Mouse (Mus musculus): ENCODE results near the gene Tjp3. TPM values are rescaled to one million over a fixed set of nuclear protein-coding genes. Genes with fewer than 3 reads are reported as not detected.

Tjp3 gene
- polyA plus RNA-seq, 1 experiment from 2014 or later, result 7.3 TPM

DNA sequence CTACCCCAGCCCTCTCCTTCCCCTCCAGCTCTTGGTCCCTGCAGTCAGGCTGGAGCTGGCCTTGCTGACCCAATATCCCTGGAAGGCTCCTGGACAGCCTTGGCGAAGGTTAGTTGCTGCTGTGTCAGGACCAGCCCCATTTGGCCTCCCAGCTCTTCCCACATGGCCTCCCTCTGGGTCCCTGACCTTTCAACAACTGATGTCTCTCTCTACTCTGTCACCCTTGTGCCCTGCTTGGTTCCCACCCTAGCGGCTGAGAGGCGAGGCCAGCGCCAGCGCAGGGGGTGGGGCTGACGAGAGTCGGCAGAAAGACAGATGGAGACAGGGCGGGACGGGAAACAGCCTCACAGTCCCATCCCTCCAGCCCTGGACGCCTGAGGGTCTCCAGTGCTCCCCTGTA lies 37.0 kb upstream of the Tjp3 start, which contains the start of gene Tbxa2r:
Tbxa2r (plus strand) TSS at position 346 of the 400 bp plus-strand sequence.
- Histone ChIP-seq H3K9ac (replicated peaks; ENCODE audit: low read depth, low read length) (no peak within 1 kb of the TSS), H3K27ac (ENCODE audit: low read length) (no peak within 1 kb of the TSS), H3K36me3 (ENCODE audit: control insufficient read depth, insufficient read depth) (peaks cover 32% of the 10 kb centered on the region), H3K4me3 (replicated peaks; ENCODE audit: low read length) (no peak within 1 kb of the TSS), H3K9me3 (ENCODE audit: control insufficient read depth, low read length) (no peaks in the 10 kb centered on the region), H3K4me2 (ENCODE audit: low read length) (no peak within 1 kb of the TSS), H3K4me1 (replicated peaks; ENCODE audit: control insufficient read depth, insufficient read depth, low read length) (no peaks in the 10 kb centered on the region), H3K27me3 (replicated peaks; ENCODE audit: control insufficient read depth, insufficient read depth, low read length) (peaks cover 10% of the 10 kb centered on the region)
- WGBS, result 19% methylated on average over 10 of the region's 10 CpGs
- ATAC-seq, result no peak

DNA sequence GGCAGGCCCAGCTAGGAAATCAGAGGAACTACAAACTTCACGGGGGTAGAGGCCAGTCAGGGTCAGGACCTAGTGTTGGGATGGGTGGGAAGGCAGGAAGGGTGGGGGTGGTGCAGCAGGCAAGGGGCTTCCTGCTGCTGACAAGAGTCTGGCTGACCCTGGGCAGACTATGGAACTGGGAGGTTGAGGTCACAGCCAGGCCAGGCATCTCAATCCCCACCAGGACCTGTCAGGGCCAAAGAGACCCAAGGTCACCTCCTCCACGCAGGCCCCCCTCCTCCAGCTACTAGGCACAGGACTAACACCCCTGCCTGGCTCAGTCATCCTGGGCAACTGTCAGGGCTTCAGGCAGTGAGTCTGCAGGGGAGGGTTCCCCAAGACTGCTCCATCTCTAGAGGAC lies 36.6 kb upstream of the Tjp3 start:
- no peaks in the 10 kb centered on the region for H3K9me3 ChIP-seq (ENCODE audit: control insufficient read depth, low read length)
- H3K4me1 ChIP-seq (replicated peaks; ENCODE audit: control insufficient read depth, insufficient read depth, low read length), result no peaks in the 10 kb centered on the region
- no peak overlapping the region for H3K4me2 ChIP-seq (ENCODE audit: low read length)
- H3K9ac ChIP-seq (replicated peaks; ENCODE audit: low read depth, low read length), result no peak overlapping the region
- H3K27ac ChIP-seq (ENCODE audit: low read length), result no peak overlapping the region
- no peak for ATAC-seq
- WGBS, result 73% methylated on average over 2 of the region's 2 CpGs
- H3K4me3 ChIP-seq (replicated peaks; ENCODE audit: low read length), result no peak overlapping the region
- peaks cover 35% of the 10 kb centered on the region for H3K36me3 ChIP-seq (ENCODE audit: control insufficient read depth, insufficient read depth)
- peaks cover 8% of the 10 kb centered on the region for H3K27me3 ChIP-seq (replicated peaks; ENCODE audit: control insufficient read depth, insufficient read depth, low read length)

DNA sequence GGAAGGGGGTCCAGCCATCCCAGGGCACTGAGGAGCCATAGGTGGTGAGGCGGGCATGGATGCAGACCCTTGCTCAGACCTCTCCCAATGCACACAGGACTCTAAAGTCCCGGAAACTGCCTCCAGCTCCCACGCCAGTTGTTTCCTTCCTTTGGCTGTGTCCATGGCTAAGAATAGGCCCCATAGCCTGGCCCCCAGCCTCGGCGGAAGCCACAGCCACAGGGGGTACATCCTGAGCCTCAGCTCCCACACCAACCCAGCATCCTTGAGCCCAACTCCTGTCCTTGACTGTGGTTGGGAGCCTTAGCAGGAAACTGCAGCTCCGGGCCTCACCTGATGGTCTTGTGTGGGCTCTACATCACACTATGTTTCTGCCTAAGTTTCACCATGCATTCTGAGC lies 35.5 kb upstream of the Tjp3 start:
- no peak overlapping the region for H3K9ac ChIP-seq (replicated peaks; ENCODE audit: low read depth, low read length)
- no peaks in the 10 kb centered on the region for H3K9me3 ChIP-seq (ENCODE audit: control insufficient read depth, low read length)
- H3K27ac ChIP-seq (ENCODE audit: low read length), result 0 out of 2 replicates have a peak overlapping the region, but pooled peaks have one; percentile 14
- H3K27me3 ChIP-seq (replicated peaks; ENCODE audit: control insufficient read depth, insufficient read depth, low read length), result no peaks in the 10 kb centered on the region
- H3K4me3 ChIP-seq (replicated peaks; ENCODE audit: low read length), result no peak overlapping the region
- whole genome bisulfite sequencing, result 81% methylated on average over 6 of the region's 6 CpGs
- H3K4me2 ChIP-seq (ENCODE audit: low read length), result no peak overlapping the region
- H3K4me1 ChIP-seq (replicated peaks; ENCODE audit: control insufficient read depth, insufficient read depth, low read length), result peaks cover 7% of the 10 kb centered on the region
- H3K36me3 ChIP-seq (ENCODE audit: control insufficient read depth, insufficient read depth), result peaks cover 41% of the 10 kb centered on the region
- no peak for ATAC-seq

DNA sequence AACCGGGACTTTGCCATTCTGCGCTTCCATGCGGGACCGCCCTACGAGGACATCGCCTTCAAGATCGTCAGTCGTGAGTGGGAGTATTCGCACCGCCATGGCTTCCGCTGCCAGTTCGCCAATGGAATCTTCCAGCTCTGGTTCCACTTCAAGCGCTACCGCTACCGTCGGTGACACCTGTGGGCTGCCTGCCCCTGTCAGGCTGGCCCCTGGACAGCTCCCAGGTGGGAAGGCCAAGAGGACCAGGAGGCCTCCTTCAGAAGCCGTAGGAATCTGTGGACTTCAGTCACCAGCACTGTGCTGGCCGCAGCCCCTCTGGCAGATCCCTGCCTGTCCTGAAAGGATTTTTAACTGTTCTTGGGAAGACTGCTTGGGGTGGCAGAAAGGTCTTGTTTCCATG lies 34.4 kb upstream of the Tjp3 start:
- H3K27me3 ChIP-seq (replicated peaks; ENCODE audit: control insufficient read depth, insufficient read depth, low read length), result no peaks in the 10 kb centered on the region
- ATAC-seq, result no peak
- no peak overlapping the region for H3K9ac ChIP-seq (replicated peaks; ENCODE audit: low read depth, low read length)
- H3K4me2 ChIP-seq (ENCODE audit: low read length), result no peak overlapping the region
- peaks cover 41% of the 10 kb centered on the region for H3K36me3 ChIP-seq (ENCODE audit: control insufficient read depth, insufficient read depth)
- no peak overlapping the region for H3K27ac ChIP-seq (ENCODE audit: low read length)
- H3K4me1 ChIP-seq (replicated peaks; ENCODE audit: control insufficient read depth, insufficient read depth, low read length), result peaks cover 11% of the 10 kb centered on the region
- no peak overlapping the region for H3K4me3 ChIP-seq (replicated peaks; ENCODE audit: low read length)
- 93% methylated on average over 18 of the region's 18 CpGs for WGBS
- no peaks in the 10 kb centered on the region for H3K9me3 ChIP-seq (ENCODE audit: control insufficient read depth, low read length)

DNA sequence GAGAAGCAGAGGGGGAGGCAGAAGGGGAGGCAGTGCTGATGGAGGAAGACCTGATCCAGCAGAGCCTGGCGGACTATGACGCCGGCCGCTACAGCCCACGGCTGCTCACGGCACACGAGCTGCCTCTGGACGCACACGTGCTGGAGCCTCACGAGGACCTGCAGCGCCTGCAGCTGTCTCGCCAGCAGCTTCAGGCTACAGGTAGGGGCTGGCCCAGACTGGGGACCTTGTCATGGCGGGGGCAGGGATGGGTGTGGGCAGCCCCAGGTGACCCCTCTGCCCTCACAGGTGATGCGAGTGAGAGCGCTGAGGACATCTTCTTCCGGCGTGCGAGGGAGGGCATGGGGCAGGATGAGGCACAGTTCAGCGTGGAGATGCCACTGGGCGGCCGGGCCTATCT lies 33.8 kb upstream of the Tjp3 start:
- ATAC-seq, result no peak
- WGBS, result 96% methylated on average over 21 of the region's 21 CpGs
- Histone ChIP-seq H3K27ac (ENCODE audit: low read length) (no peak overlapping the region), H3K36me3 (ENCODE audit: control insufficient read depth, insufficient read depth) (peaks cover 41% of the 10 kb centered on the region), H3K4me2 (ENCODE audit: low read length) (no peak overlapping the region), H3K9ac (replicated peaks; ENCODE audit: low read depth, low read length) (no peak overlapping the region), H3K4me3 (replicated peaks; ENCODE audit: low read length) (no peak overlapping the region), H3K4me1 (replicated peaks; ENCODE audit: control insufficient read depth, insufficient read depth, low read length) (peaks cover 11% of the 10 kb centered on the region), H3K27me3 (replicated peaks; ENCODE audit: control insufficient read depth, insufficient read depth, low read length) (no peaks in the 10 kb centered on the region), H3K9me3 (ENCODE audit: control insufficient read depth, low read length) (no peaks in the 10 kb centered on the region)

DNA sequence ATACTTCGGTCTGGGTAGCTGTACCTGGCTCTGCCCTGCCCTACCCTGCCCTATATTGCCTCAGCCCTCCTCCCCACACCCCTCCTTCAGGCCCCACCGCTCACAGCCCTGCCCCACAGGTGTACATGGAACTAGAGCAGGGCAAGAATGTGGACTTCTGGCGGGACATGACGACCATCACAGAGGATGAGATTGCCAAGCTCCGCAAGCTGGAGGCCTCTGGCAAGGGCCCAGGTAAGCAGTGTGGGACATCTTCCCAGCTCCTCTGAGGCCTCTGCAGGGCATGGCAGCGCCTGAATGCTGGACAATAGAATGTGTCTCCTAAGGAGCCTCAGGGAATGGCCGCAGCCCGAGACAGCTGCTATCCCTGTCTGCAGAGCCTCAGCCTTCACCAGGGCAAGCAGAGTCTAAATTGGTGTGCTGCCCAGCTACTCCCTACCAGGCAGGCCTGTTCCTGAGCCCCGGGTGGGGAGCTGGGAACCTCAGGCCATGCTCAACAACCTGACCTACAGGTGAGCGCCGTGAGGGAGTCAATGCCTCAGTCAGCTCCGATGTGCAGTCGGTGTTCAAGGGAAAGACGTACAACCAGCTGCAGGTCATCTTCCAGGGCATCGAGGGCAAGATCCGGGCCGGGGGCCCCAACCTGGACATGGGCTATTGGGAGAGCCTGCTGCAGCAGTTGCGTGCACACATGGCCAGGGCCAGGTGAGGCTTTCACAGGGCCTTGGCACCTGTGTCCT lies 32.6 kb upstream of the Tjp3 start:
- H3K9me3 ChIP-seq (ENCODE audit: control insufficient read depth, low read length), result no peaks in the 10 kb centered on the region
- peaks cover 22% of the 10 kb centered on the region for H3K4me1 ChIP-seq (replicated peaks; ENCODE audit: control insufficient read depth, insufficient read depth, low read length)
- ATAC-seq, result no peak
- H3K27me3 ChIP-seq (replicated peaks; ENCODE audit: control insufficient read depth, insufficient read depth, low read length), result no peaks in the 10 kb centered on the region
- H3K27ac ChIP-seq (ENCODE audit: low read length), result no peak overlapping the region
- no peak overlapping the region for H3K4me2 ChIP-seq (ENCODE audit: low read length)
- no peak overlapping the region for H3K9ac ChIP-seq (replicated peaks; ENCODE audit: low read depth, low read length)
- H3K36me3 ChIP-seq (ENCODE audit: control insufficient read depth, insufficient read depth), result peaks cover 41% of the 10 kb centered on the region
- 93% methylated on average over 18 of the region's 18 CpGs for WGBS
- H3K4me3 ChIP-seq (replicated peaks; ENCODE audit: low read length), result no peak overlapping the region

DNA sequence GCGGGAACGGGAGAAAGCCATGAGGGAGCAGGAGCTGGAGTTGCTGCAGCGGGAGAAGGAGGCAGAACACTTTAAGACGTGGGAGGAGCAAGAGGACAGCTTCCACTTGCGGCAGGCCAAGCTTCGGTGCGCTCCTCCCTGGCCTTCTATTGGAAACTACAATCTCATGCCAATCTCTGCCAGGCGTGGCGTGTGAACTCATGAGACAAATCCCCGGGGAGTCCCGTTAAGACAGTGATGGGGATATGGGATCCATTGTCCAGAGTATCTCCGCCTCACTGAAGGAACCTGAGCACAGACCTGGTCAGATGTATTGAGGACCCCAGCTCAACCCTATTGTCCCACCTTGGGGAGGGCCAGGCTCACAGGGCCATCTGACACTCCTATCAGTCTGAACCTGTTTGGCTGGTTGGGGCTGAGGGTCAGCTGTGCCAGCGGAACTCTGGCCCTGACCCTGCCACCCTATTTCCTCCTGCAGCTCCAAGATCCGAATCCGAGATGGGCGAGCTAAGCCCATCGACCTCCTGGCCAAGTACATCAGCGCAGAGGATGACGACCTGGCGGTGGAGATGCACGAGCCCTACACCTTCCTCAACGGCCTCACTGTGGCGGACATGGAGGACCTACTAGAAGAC lies 31.9 kb upstream of the Tjp3 start:
- H3K27ac ChIP-seq (ENCODE audit: low read length), result no peak overlapping the region
- 93% methylated on average over 23 of the region's 23 CpGs for WGBS
- peaks cover 41% of the 10 kb centered on the region for H3K36me3 ChIP-seq (ENCODE audit: control insufficient read depth, insufficient read depth)
- no peak for ATAC-seq
- H3K4me1 ChIP-seq (replicated peaks; ENCODE audit: control insufficient read depth, insufficient read depth, low read length), result peaks cover 24% of the 10 kb centered on the region
- no peak overlapping the region for H3K4me2 ChIP-seq (ENCODE audit: low read length)
- no peaks in the 10 kb centered on the region for H3K27me3 ChIP-seq (replicated peaks; ENCODE audit: control insufficient read depth, insufficient read depth, low read length)
- no peak overlapping the region for H3K4me3 ChIP-seq (replicated peaks; ENCODE audit: low read length)
- H3K9ac ChIP-seq (replicated peaks; ENCODE audit: low read depth, low read length), result no peak overlapping the region
- H3K9me3 ChIP-seq (ENCODE audit: control insufficient read depth, low read length), result no peaks in the 10 kb centered on the region

DNA sequence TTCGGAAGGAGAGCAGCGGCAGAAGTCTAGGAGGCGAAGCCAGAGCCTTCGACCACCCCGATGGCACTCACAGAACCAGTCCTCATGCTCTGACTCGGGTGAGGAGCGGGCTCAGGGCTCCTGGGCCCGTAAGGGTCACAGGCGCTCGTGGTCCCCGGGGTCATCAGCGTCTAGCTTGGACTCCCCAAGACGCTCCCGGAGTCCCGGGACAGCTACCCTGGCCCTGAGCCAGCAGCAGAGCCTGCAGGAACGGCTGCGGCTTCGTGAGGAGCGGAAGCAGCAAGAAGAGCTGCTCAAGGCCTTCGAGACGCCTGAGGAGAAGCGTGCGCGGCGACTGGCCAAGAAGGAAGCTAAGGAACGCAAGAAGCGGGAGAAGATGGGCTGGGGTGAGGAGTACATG lies 31.1 kb upstream of the Tjp3 start:
- Histone ChIP-seq H3K4me1 (replicated peaks; ENCODE audit: control insufficient read depth, insufficient read depth, low read length) (peaks cover 24% of the 10 kb centered on the region), H3K27me3 (replicated peaks; ENCODE audit: control insufficient read depth, insufficient read depth, low read length) (no peaks in the 10 kb centered on the region), H3K9ac (replicated peaks; ENCODE audit: low read depth, low read length) (no peak overlapping the region), H3K4me3 (replicated peaks; ENCODE audit: low read length) (no peak overlapping the region), H3K9me3 (ENCODE audit: control insufficient read depth, low read length) (no peaks in the 10 kb centered on the region), H3K4me2 (ENCODE audit: low read length) (no peak overlapping the region), H3K36me3 (ENCODE audit: control insufficient read depth, insufficient read depth) (peaks cover 41% of the 10 kb centered on the region), H3K27ac (ENCODE audit: low read length) (no peak overlapping the region)
- no peak for ATAC-seq
- WGBS, result 95% methylated on average over 27 of the region's 27 CpGs

DNA sequence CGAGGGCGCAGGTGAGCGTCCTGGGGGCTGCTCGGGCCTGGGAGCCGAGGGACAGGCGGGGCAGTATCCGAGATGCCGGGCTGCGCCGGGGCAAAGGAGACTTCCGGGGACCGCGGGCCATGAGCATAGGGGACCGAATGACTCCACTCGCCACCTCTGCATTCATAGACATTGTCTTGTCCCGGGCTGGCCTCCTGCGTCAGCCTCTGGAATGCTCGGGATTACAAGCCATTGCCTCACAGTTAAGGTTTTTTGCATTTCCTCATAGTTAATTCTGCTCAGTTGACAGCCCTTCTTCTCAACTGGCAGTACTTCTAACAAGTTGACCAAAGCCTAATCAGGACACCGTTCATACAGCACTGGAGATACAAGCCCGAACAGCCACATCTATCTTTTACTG lies 30.1 kb upstream of the Tjp3 start:
- Histone ChIP-seq H3K9ac (replicated peaks; ENCODE audit: low read depth, low read length) (peak overlapping the region; percentile 66), H3K4me2 (ENCODE audit: low read length) (peak overlapping the region; percentile 83), H3K27ac (ENCODE audit: low read length) (peak overlapping the region; percentile 97; the same call in 1 of the 2 replicates), H3K36me3 (ENCODE audit: control insufficient read depth, insufficient read depth) (peaks cover 35% of the 10 kb centered on the region), H3K4me1 (replicated peaks; ENCODE audit: control insufficient read depth, insufficient read depth, low read length) (peaks cover 24% of the 10 kb centered on the region), H3K9me3 (ENCODE audit: control insufficient read depth, low read length) (no peaks in the 10 kb centered on the region), H3K4me3 (replicated peaks; ENCODE audit: low read length) (peak overlapping the region; percentile 89), H3K27me3 (replicated peaks; ENCODE audit: control insufficient read depth, insufficient read depth, low read length) (no peaks in the 10 kb centered on the region)
- no peak for ATAC-seq
- 3% methylated on average over 19 of the region's 20 CpGs for WGBS

Data from forebrain, embryonic 16.5 days (tissue).